Mouse (Mus musculus): ENCODE results near the gene Arhgap19. TPM values are rescaled to one million over a fixed set of nuclear protein-coding genes. Genes with fewer than 3 reads are reported as not detected.

The Arhgap19 gene
- total RNA-seq, 1 experiment from 2014 or later, result 1.9 TPM

Other genes with a start within 250 kb of the Arhgap19 start
- gene Gm340, start 219.7 kb downstream of the Arhgap19 start, total RNA-seq (2017), result 19.7 to 34.5 TPM (median 19.9 TPM) in 3 replicates
- not detected in 3 replicates for gene Slit1, start 58.4 kb downstream of the Arhgap19 start, total RNA-seq (2017)
- 21.9 to 24.9 TPM (median 22.4 TPM) in 3 replicates for gene Frat1, start 27.9 kb upstream of the Arhgap19 start, total RNA-seq (2017)
- gene Frat2, start 46.1 kb upstream of the Arhgap19 start, total RNA-seq (2017), result 14.4 to 39.3 TPM (median 21.5 TPM) in 3 replicates
- 5.1 to 7.7 TPM (median 7.6 TPM) in 3 replicates for gene Rrp12, start 94.1 kb upstream of the Arhgap19 start, total RNA-seq (2017)
- gene Pgam1, start 109.9 kb upstream of the Arhgap19 start, total RNA-seq (2017), result 117 to 136 TPM (median 120 TPM) in 3 replicates
- gene Exosc1, start 131.4 kb upstream of the Arhgap19 start, total RNA-seq (2017), result 28.8 to 32.4 TPM (median 31.4 TPM) in 3 replicates
- gene Zdhhc16, start 131.4 kb upstream of the Arhgap19 start, total RNA-seq (2017), result 15.5 to 26.4 TPM (median 23.1 TPM) in 3 replicates
- 18.6 to 55.2 TPM (median 41.6 TPM) in 3 replicates for gene Mms19, start 179.1 kb upstream of the Arhgap19 start, total RNA-seq (2017)
- gene Ubtd1, start 179.7 kb upstream of the Arhgap19 start, total RNA-seq (2017), result 8.2 to 10.9 TPM (median 10.0 TPM) in 3 replicates
- not detected in 3 replicates for gene Ankrd2, start 234.0 kb upstream of the Arhgap19 start, total RNA-seq (2017)
- not detected in 3 replicates for gene Hoga1, start 243.6 kb upstream of the Arhgap19 start, total RNA-seq (2017)